Mouse (Mus musculus) brain, embryonic 14.5 days (tissue): ENCODE measurements around the gene Mpp3. TPM values are rescaled to one million over a fixed set of nuclear protein-coding genes. Genes with fewer than 3 reads are reported as not detected.

ENCODE experiments used
- DNase-seq: peaks from one replicate; pipeline ENCODE4 v3.0.0-alpha.2; 2011; ENCODE audit warnings: low read depth
- CTCF ChIP-seq: fragments of 200-500 bp; IDR thresholded peaks from 2 replicates; pipeline ENCODE4 v1.5.1; 2012; ENCODE audit warnings: inconsistent platforms, mild to moderate bottlenecking, moderate library complexity, borderline replicate concordance; ENCODE audit not compliant: insufficient read depth, insufficient read length; ENCODE audit errors: extremely low read depth
- POLR2A ChIP-seq: fragments of 200-500 bp; IDR thresholded peaks from 2 replicates; pipeline ENCODE4 v1.6.1; 2012; ENCODE audit warnings: mild to moderate bottlenecking, inconsistent platforms, borderline replicate concordance; ENCODE audit not compliant: poor library complexity, insufficient read depth, insufficient read length, severe bottlenecking; ENCODE audit errors: extremely low read depth
- polyA plus RNA-seq: library from polyadenylated mRNA; depleted of rRNA; stranded (reverse); fragments of >200 nt; gene quantifications from 2 replicates; pipeline ENCODE4 v1.2.3, GENCODE M21; 2012

Gene Mpp3
- polyA plus RNA-seq, 1 experiment = 50.9 TPM

DNA sequence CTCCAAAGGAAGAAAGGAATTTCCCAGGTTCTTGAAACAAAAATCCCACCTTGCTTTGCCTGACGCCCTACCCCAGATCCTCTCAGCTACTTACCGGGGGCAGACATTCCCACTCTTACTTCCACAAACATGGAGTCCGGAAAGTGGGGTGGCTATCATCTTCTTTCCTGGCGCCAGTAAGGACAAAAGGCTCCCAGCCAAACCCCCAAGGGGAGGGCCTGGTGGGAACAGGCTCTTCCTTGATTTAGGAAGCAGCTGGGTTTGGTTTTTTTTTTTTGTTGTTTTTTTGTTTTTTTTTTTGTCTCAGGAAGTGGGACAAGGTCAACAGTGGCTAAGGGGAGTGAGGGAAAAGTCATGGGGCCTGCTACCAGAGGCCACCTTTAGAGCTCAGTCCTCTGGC lies 23.3 kb upstream of the Mpp3 start:
- no peak for TF ChIP-seq CTCF
- TF ChIP-seq POLR2A = no peak
- DNase-seq = no peak

DNA sequence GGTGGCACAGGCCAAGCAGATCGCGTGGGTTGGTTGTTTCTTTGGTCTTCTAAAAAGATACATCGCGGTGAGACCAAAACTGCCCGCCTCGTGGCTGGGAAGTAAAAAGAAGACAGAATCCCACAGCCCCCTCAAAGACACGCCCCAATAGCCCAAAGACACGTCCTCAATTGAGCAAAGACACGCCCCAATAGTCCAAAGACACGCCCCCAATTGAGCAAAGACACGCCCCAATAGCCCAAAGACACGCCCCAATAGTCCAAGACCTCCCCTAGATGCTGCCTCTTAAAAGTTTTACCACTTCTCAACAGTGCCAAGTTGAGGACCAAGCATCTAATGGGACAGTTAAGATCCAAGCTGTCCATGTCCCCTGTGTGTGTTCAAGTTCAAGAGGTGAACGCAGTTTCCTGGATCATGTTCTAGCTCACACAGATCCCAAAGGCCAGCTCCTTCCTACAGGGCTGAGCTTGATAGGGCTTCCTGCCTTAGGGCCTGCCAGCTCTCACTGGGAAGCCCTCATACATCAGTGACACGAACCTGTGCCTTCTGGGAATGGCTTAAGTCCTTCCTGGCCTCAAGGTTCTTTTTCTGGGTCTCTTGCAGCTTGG lies 21.7 kb upstream of the Mpp3 start:
- TF ChIP-seq POLR2A (no peak), CTCF (no peak)
- DNase-seq = no peak

DNA sequence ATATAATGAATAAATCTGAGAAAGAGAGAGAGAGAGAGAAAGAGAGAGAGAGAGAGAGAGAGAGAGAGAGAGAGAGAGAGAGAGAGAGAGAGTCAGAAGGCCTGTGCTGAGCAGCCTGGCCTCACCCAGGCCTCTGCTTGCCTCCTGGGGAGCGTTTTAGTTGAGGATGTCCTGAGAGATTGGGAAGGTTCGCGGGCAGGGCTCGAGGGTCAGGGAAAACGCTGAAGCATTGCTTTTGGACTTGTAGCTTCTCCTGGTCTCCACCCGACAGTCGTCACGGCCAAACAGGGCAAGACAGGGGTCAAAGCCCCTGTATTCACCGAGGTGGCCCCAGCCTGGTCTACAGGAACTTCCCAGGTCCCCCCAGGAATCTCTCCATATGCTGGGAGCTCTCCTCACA lies 18.3 kb upstream of the Mpp3 start:
- no peak for DNase-seq
- no peak for TF ChIP-seq CTCF
- TF ChIP-seq POLR2A = no peak

- no peak for TF ChIP-seq CTCF
- no peak for TF ChIP-seq POLR2A
- no peak for DNase-seq
Observed at GRCm38 (mm10) chr11:102044691-102045212, 16.5 kb upstream of the Mpp3 start.

GRCm38 (mm10) chr11:102043381-102043780 lies 15.1 kb upstream of the Mpp3 start:
- TF ChIP-seq CTCF = no peak
- no peak for TF ChIP-seq POLR2A
- no peak for DNase-seq

GRCm38 (mm10) chr11:102042971-102043370 lies 14.7 kb upstream of the Mpp3 start:
- DNase-seq = no peak
- TF ChIP-seq CTCF = no peak
- no peak for TF ChIP-seq POLR2A

DNA sequence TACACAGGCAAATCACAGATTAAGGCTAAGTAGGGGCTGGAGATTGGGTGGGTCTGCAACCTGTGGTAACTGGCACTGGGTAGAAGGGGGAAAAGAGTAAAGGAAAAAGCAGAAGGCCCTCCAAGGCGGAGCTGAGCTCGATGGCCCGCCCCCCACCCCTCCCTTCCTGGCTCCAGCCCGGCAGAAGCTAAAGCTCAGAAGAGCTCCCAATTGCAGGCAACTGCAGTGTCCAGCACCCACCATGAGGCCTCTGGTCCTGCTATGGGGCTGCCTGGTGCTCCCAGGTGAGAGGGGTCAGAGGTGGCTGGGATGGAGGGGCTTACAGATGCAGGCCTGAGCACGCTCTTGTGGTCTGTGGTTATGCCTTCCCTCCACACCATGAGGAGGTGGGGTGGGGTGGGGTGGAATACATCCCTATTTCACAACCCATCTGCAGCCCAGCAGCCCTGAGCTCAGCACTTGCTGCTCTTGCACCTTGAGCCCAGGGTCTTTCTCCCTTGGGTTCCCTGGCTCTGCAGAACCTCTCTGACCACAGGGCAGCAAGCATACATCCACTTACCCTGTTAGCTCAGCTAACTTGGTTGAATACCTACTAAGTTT lies 13.2 kb upstream of the Mpp3 start, which contains the start of gene Cd300lg:
TSS of gene Cd300lg (plus strand) at position 160 of the 600 bp plus-strand sequence.
- TF ChIP-seq POLR2A = no peak
- no peak for TF ChIP-seq CTCF
- no peak for DNase-seq

DNA sequence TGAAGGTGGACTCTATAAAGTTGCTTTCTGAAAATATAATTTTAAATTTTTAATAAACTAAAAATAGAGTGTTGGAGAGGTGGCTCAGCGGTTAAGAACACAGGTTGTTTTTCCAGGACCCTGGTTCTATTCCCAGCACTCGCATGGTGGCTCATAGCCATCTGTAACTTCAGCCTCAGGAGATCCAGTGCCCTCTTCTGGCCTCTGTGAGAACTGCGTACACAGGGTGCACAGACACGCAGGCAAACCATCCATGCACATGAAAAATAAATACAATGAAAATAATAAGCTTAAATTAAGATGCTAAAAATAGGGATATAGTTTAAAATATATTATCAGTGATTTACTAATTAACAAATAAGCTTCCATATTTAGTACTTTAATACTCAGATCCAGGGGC lies 12.4 kb upstream of the Mpp3 start:
- DNase-seq = no peak
- TF ChIP-seq POLR2A = no peak
- no peak for TF ChIP-seq CTCF

DNA sequence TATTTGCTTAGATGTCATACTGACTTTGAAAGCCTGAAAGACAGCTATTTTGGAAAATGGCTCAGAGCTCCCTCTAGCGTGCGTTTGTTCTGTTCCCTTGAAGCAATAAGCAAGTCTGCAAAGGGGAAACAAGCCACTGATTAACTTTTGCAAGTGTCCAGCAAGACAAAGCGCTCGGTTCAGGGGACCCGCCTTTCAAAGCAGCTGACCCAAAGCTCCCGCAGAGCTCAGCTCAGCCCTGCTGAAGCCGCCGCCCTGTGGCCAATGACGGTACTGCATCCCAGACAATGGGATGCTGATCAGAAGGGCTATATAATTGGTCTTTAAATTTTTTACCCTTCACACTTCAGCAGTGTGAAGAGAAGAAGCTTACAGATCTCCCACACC lies 11.9 kb upstream of the Mpp3 start:
- TF ChIP-seq CTCF (peak; percentile 81), POLR2A (no peak)
- DNase-seq = peak; percentile 92

DNA sequence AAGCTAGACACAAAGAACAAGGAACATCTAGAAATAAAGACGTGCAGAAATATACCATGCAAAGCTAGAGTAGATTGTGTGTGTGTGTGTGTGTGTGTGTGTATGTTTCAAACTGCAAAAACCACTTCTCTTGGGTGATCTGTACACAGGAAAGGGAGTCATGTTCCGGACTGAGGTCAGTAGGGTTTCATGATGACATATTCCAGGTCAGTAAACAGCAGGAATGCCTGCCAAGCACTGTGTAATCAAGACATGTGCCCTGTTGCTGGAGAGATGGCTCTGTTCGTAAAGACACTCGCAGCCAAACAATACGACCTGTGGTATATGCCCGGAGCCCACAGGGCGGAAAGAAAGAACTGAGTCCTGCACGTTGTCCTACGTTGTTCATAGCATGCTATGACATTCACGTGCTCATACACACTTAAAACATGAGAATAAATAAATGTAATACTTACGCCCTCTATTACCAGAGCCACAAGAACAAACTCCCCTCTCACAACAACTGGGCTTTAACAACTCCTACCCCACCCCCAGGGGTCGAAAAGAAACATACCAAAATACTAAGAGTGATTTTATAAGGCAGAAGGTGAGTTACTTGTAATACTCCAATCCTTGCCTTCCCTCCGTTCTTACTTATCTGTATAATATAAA lies 11.4 kb upstream of the Mpp3 start:
- no peak for DNase-seq
- no peak for TF ChIP-seq CTCF

- TF ChIP-seq POLR2A (no peak), CTCF (no peak)
Observed at GRCm38 (mm10) chr11:102037789-102038188, 9.5 kb upstream of the Mpp3 start.

GRCm38 (mm10) chr11:102036336-102036735 lies 8.1 kb upstream of the Mpp3 start:
- no peak for DNase-seq
- TF ChIP-seq CTCF (no peak), POLR2A (no peak)

More at GRCm38 (mm10) chr11:102037789-102038188, 9.5 kb upstream of the Mpp3 start:
- DNase-seq = no peak

- TF ChIP-seq POLR2A (no peak), CTCF (no peak)
- DNase-seq = no peak
Observed at GRCm38 (mm10) chr11:102035456-102035960, 7.2 kb upstream of the Mpp3 start.

DNA sequence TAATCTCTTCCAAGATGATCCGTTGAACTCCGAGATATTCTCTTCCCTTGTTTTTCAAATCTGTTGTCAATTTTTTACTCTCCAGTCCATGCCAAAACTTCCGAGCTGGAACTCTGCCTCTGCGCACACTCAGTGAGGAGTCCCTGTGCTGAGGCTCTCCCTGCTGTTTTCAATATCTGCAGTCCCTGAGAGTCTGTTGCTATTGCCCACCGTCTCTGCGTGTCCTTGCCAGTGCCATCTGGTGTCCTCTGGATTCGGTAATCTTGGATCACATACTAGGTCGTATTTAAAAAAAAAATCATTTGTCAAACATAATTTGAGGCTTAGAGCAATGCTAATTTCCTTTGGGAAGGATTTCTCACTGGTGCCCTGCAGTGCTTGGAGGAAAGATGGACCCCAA lies 6.6 kb upstream of the Mpp3 start:
- TF ChIP-seq POLR2A (no peak), CTCF (no peak)
- DNase-seq = peak; percentile 71

GRCm38 (mm10) chr11:102033055-102033591 lies 4.9 kb upstream of the Mpp3 start:
- no peak for TF ChIP-seq CTCF
- no peak for TF ChIP-seq POLR2A

More at GRCm38 (mm10) chr11:102033055-102033591, 4.9 kb upstream of the Mpp3 start:
- no peak for DNase-seq
